Mouse (Mus musculus) layer of hippocampus, adult 2 months (tissue): Measurements from ENCODE around the gene Sh2d7. TPM values are rescaled to one million over a fixed set of nuclear protein-coding genes. Genes with fewer than 3 reads are reported as not detected.

Experiments
- total RNA-seq, 2 experiments: library from RNA; stranded (reverse); gene quantifications; 2 replicates each; pipeline ENCODE4 v1.2.3; 2021

Gene Sh2d7
- total RNA-seq, 2 experiments from 2014 or later: not detected

Other genes starting within 250 kb of the Sh2d7 start
- 100 to 1,000 TPM; 214 TPM for gene Dmxl2, start 37.4 kb upstream of the Sh2d7 start, total RNA-seq
- gene Cib2, start 21.2 kb downstream of the Sh2d7 start, total RNA-seq: 10 to 100 TPM; 18.7 to 19.6 TPM
- 100 to 1,000 TPM; 159 to 179 TPM for gene Idh3a, start 47.4 kb downstream of the Sh2d7 start, total RNA-seq
- 100 to 1,000 TPM; 106 to 111 TPM for gene Acsbg1, start 122.9 kb downstream of the Sh2d7 start, total RNA-seq
- gene Dnaja4, start 159.9 kb downstream of the Sh2d7 start, total RNA-seq: 10 to 100 TPM; 44.9 to 48.0 TPM
- 10 to 100 TPM; 60.2 to 63.6 TPM for gene Wdr61, start 195.5 kb downstream of the Sh2d7 start, total RNA-seq
- gene Crabp1, start 225.8 kb downstream of the Sh2d7 start, total RNA-seq: under 1 TPM in 1 of 2 experiments, not detected in 1; 0.93 TPM